In the genomic region with DNA sequence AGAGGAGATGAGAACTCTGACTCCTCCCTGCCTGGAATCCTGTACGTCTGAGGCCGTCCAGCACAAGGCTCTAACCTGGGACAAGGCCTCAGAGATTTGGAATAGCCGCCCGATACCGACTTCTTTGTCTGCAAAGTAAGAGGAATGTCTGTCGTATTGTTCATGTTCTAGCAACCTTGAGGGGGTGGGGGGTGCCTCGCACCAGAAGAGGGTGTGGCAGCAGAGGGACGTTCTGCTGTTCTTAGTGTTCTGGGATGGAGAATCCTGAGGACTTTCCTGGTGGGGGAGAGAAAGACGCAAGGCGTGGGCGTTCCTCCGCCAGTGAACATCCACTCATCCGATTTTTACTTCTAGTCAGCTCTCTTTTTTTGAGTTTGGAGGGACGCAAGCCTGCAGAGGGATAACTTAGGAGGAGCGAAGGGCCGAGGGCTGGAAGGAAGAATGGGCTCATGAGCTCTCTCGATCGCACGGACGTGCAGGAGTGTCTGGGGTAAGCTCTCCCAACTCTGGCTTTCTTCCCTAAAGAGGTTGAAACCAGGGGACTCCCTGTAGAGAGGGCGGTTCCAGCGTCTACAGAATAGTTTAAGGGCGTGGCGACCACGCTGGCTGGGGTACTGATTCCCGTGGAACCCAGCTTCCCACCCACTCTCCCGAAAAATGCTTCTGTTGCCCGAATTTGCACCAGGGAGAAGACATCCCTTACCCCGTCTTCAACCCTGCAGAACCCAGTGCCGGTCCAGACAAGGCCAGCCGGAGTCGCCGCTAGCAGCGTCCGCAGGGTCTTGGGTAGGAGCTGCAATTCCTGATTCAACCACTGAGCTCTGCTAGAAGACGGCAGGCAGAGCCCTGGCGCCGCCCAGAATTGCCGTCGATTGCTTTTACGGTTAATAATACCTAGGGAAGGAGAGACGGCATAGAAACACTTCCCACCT, we compare ENCODE assay signal across 8 mouse cellular contexts. TPM values are rescaled to one million over a fixed set of nuclear protein-coding genes. Genes with fewer than 3 reads are reported as not detected.
DNase-seq lines count a peak whose midpoint lies in the region; ATAC-seq lines count a peak whose summit lies in the region.

Gene Islr (minus strand): TSS at position 791 of the 932 bp plus-strand sequence.
Gene Islr2 (minus strand): TSS at position 804 of the 932 bp plus-strand sequence.

- H3K9ac ChIP-seq in intestine, embryonic 16.5 days (ENCODE audit: low read depth, low read length): peak within 1 kb of the TSS; percentile 64; the same call in 1 of the 2 replicates
- peak within 1 kb of the TSS; percentile 8; the same call in 1 of the 2 replicates for H3K9ac ChIP-seq in limb, embryonic 12.5 days (replicated peaks)
- peak within 1 kb of the TSS; percentile 54 for H3K9ac ChIP-seq in midbrain, embryonic 12.5 days (replicated peaks)

- H3K36me3 ChIP-seq in intestine, embryonic 16.5 days (ENCODE audit: control insufficient read depth, insufficient read depth, low read length): no peaks in the 10 kb centered on the region
- no peaks in the 10 kb centered on the region for H3K36me3 ChIP-seq in limb, embryonic 12.5 days
- no peaks in the 10 kb centered on the region for H3K36me3 ChIP-seq in midbrain, embryonic 12.5 days

- H3K27ac ChIP-seq in intestine, embryonic 16.5 days (ENCODE audit: low read length): no peak within 1 kb of the TSS
- H3K27ac ChIP-seq in limb, embryonic 12.5 days: no peak within 1 kb of the TSS
- H3K27ac ChIP-seq in midbrain, embryonic 12.5 days (replicated peaks): peak within 1 kb of the TSS; percentile 88

- no peaks in the 10 kb centered on the region for H3K9me3 ChIP-seq in intestine, embryonic 16.5 days (ENCODE audit: control insufficient read depth, low read length)
- no peaks in the 10 kb centered on the region for H3K9me3 ChIP-seq in limb, embryonic 12.5 days
- H3K9me3 ChIP-seq in midbrain, embryonic 12.5 days: no peaks in the 10 kb centered on the region

- H3K27me3 ChIP-seq in intestine, embryonic 16.5 days (replicated peaks; ENCODE audit: control insufficient read depth, insufficient read depth, low read length): peaks cover 55% of the 10 kb centered on the region
- H3K27me3 ChIP-seq in limb, embryonic 12.5 days: peaks cover 71% of the 10 kb centered on the region
- H3K27me3 ChIP-seq in midbrain, embryonic 12.5 days: peaks cover 77% of the 10 kb centered on the region

- peaks cover 15% of the 10 kb centered on the region for H3K4me1 ChIP-seq in intestine, embryonic 16.5 days (ENCODE audit: control insufficient read depth, insufficient read depth, low read length)
- H3K4me1 ChIP-seq in limb, embryonic 12.5 days (replicated peaks): peaks cover 45% of the 10 kb centered on the region
- peaks cover 57% of the 10 kb centered on the region for H3K4me1 ChIP-seq in midbrain, embryonic 12.5 days

- DNase-seq in ovary, adult 18-20 months (ENCODE audit: low spot score): peak; percentile 47
- DNase-seq in ovary, postnatal 10 days (ENCODE audit: low spot score): no peak
- DNase-seq in embryo, embryonic 11 days: peak; percentile 91
- DNase-seq in heart, adult 11 months: peak; percentile 97
- peak; percentile 73 to 84 for DNase-seq in spleen, postnatal 4 days (ENCODE audit: low spot score in 2 of 2)

- WGBS in intestine, embryonic 16.5 days: 2% methylated on average over 42 of the region's 42 CpGs
- 1% methylated on average over 42 of the region's 42 CpGs for WGBS in limb, embryonic 12.5 days
- WGBS in midbrain, embryonic 12.5 days: under 1% methylated on average over 42 of the region's 42 CpGs

- ATAC-seq in intestine, embryonic 16.5 days: peak; percentile 87
- peak; percentile 77 for ATAC-seq in limb, embryonic 12.5 days (ENCODE audit: insufficient number of reproducible peaks, insufficient read depth, low FRiP score, low TSS enrichment, low read depth)
- ATAC-seq in midbrain, embryonic 12.5 days (ENCODE audit: low FRiP score, low read depth): peak; percentile 72

- H3K4me2 ChIP-seq in intestine, embryonic 16.5 days (ENCODE audit: low read depth, low read length): peak within 1 kb of the TSS; percentile 71
- H3K4me2 ChIP-seq in limb, embryonic 12.5 days: peak within 1 kb of the TSS; percentile 53
- H3K4me2 ChIP-seq in midbrain, embryonic 12.5 days (replicated peaks): peak within 1 kb of the TSS; percentile 52

- peak within 1 kb of the TSS; percentile 53 for H3K4me3 ChIP-seq in intestine, embryonic 16.5 days (ENCODE audit: low read length)
- H3K4me3 ChIP-seq in limb, embryonic 12.5 days (replicated peaks): peak within 1 kb of the TSS; percentile 36
- H3K4me3 ChIP-seq in midbrain, embryonic 12.5 days: peak within 1 kb of the TSS; percentile 42

RNA-seq across cellular contexts. Expression of gene Islr, which starts in this region (rescaled TPM):
- 70.7 and 77.5 TPM in 2 replicates for polyA plus RNA-seq in intestine, embryonic 16.5 days (2015; fragmentation: Nextera tagmentation; extraction: Ambion mirVana)
- polyA plus RNA-seq in limb, embryonic 12.5 days (2016; fragmentation: Nextera tagmentation; extraction: Ambion mirVana): 109 and 120 TPM in 2 replicates
- 25.1 and 42.6 TPM in 2 replicates for polyA plus RNA-seq in midbrain, embryonic 12.5 days (2016; fragmentation: Nextera tagmentation; extraction: Ambion mirVana)

RNA-seq across cellular contexts. Expression of gene Islr2, which starts in this region (rescaled TPM):
- polyA plus RNA-seq in intestine, embryonic 16.5 days (2015; fragmentation: Nextera tagmentation; extraction: Ambion mirVana): 0.83 and 1.0 TPM in 2 replicates
- polyA plus RNA-seq in limb, embryonic 12.5 days (2016; fragmentation: Nextera tagmentation; extraction: Ambion mirVana): 1.4 and 1.8 TPM in 2 replicates
- 27.0 and 27.8 TPM in 2 replicates for polyA plus RNA-seq in midbrain, embryonic 12.5 days (2016; fragmentation: Nextera tagmentation; extraction: Ambion mirVana)

Comparison
In these comparisons a context has a peak if more than half of its experiments do, and no peak if none do; other contexts are left out.
1. RNA of gene Islr2 (polyA plus RNA-seq): 27.0 to 27.8 TPM in midbrain, embryonic 12.5 days; 1.4 to 1.8 TPM in limb, embryonic 12.5 days and 0.83 to 1.0 TPM in intestine, embryonic 16.5 days; every median in the first group is over 10 times any median in the second.
2. H3K9ac ChIP-seq: peak in every context shown above with its lines; median percentile 64 in intestine, embryonic 16.5 days; 54 in midbrain, embryonic 12.5 days; 8 in limb, embryonic 12.5 days.
3. Peak in every context shown above with its lines, with median percentiles within 50 percentile points of each other: ATAC-seq, H3K4me2 ChIP-seq and H3K4me3 ChIP-seq.